Mouse (Mus musculus): ENCODE measurements at regions not wholly inside any gene's neighbourhood (a gene's known extent, or its start where the extent isn't known, plus 50 kb on each side); places are given as distances from the start of the nearest gene placed in this dataset.

DNA sequence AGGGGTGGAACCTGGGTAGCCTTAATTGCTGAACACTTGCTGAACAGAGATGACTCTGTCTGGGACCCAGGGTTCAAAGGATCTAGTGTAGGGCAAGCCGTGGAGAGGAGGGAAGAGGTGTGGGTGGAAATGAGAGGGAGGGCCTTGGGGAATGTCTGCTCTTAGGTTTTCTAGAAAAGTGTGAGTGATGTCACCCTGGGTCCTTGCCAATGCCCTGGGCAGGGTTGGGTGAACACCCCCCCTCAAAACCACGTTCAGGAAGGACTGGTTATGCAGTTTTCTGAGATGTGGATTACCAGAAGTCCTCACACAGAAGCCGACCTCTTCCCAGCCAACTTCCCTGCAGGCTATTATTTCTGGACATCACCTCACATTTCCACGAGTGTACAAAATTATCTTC lies 252.4 kb upstream of the Habp2 start:
- Histone ChIP-seq H3K79me2 (ENCODE audit: control insufficient read depth, insufficient read depth) (no peaks in the 10 kb centered on the region), H3K36me3 (ENCODE audit: control insufficient read depth, insufficient read depth) (no peaks in the 10 kb centered on the region), H3ac (ENCODE audit: control insufficient read depth, insufficient read length) (no peak overlapping the region), H3K4me2 (ENCODE audit: low read depth) (no peak overlapping the region), H3K4me3 (no peak overlapping the region), H3K27me3 (ENCODE audit: control insufficient read depth, insufficient read depth, insufficient read length) (no peaks in the 10 kb centered on the region)
- TF ChIP-seq TCF12 (IDR thresholded peaks at IDR 0.05; ENCODE audit: insufficient read depth, poor library complexity, severe bottlenecking) (no peak), USF1 (IDR thresholded peaks at IDR 0.05; ENCODE audit: low read depth) (no peak), MYOG (IDR thresholded peaks at IDR 0.05; ENCODE audit: control insufficient read depth in 1 of 3, insufficient read depth in 1 of 3, insufficient read length in 2 of 3, low read depth in 2 of 3) (no peak), POLR2A (IDR thresholded peaks at IDR 0.05; ENCODE audit: insufficient read length, low read depth) (no peak), SRF (IDR thresholded peaks at IDR 0.05; ENCODE audit: control insufficient read depth, insufficient read length, low read depth) (no peak), E2F4 (IDR thresholded peaks at IDR 0.05; ENCODE audit: insufficient read depth) (no peak), MYOD1 (IDR thresholded peaks at IDR 0.05; ENCODE audit: control insufficient read depth in 1 of 3, insufficient read length in 2 of 3, low read depth in 2 of 3) (no peak), CEBPB (IDR thresholded peaks at IDR 0.05; ENCODE audit: insufficient read depth, poor library complexity, severe bottlenecking) (no peak), MAX (IDR thresholded peaks at IDR 0.05; ENCODE audit: low read depth) (no peak), TCF3 (IDR thresholded peaks at IDR 0.05; ENCODE audit: insufficient read length, low read depth) (no peak), POLR2AphosphoS2 (IDR thresholded peaks at IDR 0.05; ENCODE audit: insufficient read length, low read depth) (no peak), REST (IDR thresholded peaks at IDR 0.05; ENCODE audit: insufficient read depth, insufficient read length) (no peak)

DNA sequence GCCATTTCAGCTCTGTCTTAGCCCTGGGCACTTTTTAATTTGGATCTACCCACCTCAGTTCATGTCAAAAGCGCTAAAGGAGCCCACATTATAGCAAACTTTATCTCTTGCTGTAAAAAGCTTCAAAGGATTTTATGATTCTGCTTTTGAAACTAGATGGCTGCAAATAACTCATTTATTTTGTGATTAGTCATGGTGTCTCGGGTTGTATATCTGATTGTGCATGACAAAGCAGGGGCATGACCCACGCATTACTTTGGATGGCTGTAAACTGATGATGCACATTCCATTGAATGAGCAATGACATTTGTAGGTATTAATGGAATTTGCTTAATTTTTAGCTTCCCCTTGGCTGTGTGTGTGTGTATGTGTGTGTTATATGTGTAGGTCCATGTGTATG lies 249.4 kb upstream of the Habp2 start:
- TF ChIP-seq MAX (IDR thresholded peaks at IDR 0.05; ENCODE audit: low read depth) (no peak), MYOG (IDR thresholded peaks at IDR 0.05; ENCODE audit: control insufficient read depth in 1 of 3, insufficient read depth in 1 of 3, insufficient read length in 2 of 3, low read depth in 2 of 3) (no peak), USF1 (IDR thresholded peaks at IDR 0.05; ENCODE audit: low read depth) (no peak), SRF (IDR thresholded peaks at IDR 0.05; ENCODE audit: control insufficient read depth, insufficient read length, low read depth) (no peak), E2F4 (IDR thresholded peaks at IDR 0.05; ENCODE audit: insufficient read depth) (no peak), MYOD1 (IDR thresholded peaks at IDR 0.05; ENCODE audit: control insufficient read depth in 1 of 3, insufficient read length in 2 of 3, low read depth in 2 of 3) (no peak), TCF3 (IDR thresholded peaks at IDR 0.05; ENCODE audit: insufficient read length, low read depth) (no peak), CEBPB (IDR thresholded peaks at IDR 0.05; ENCODE audit: insufficient read depth, poor library complexity, severe bottlenecking) (no peak), TCF12 (IDR thresholded peaks at IDR 0.05; ENCODE audit: insufficient read depth, poor library complexity, severe bottlenecking) (no peak), REST (IDR thresholded peaks at IDR 0.05; ENCODE audit: insufficient read depth, insufficient read length) (no peak), POLR2A (IDR thresholded peaks at IDR 0.05; ENCODE audit: insufficient read length, low read depth) (no peak), POLR2AphosphoS2 (IDR thresholded peaks at IDR 0.05; ENCODE audit: insufficient read length, low read depth) (no peak)
- no peak overlapping the region for H3K4me3 ChIP-seq
- no peaks in the 10 kb centered on the region for H3K79me2 ChIP-seq (ENCODE audit: control insufficient read depth, insufficient read depth)
- no peaks in the 10 kb centered on the region for H3K36me3 ChIP-seq (ENCODE audit: control insufficient read depth, insufficient read depth)
- no peaks in the 10 kb centered on the region for H3K27me3 ChIP-seq (ENCODE audit: control insufficient read depth, insufficient read depth, insufficient read length)
- H3K4me2 ChIP-seq (ENCODE audit: low read depth): peak overlapping the region; percentile 0
- no peak overlapping the region for H3ac ChIP-seq (ENCODE audit: control insufficient read depth, insufficient read length)

- no peak for TF ChIP-seq POLR2AphosphoS2 (IDR thresholded peaks at IDR 0.05; ENCODE audit: insufficient read length, low read depth)
- TF ChIP-seq MYOG (IDR thresholded peaks at IDR 0.05; ENCODE audit: control insufficient read depth in 1 of 3, insufficient read depth in 1 of 3, insufficient read length in 2 of 3, low read depth in 2 of 3): no peak
- TF ChIP-seq TCF12 (IDR thresholded peaks at IDR 0.05; ENCODE audit: insufficient read depth, poor library complexity, severe bottlenecking): no peak
- no peak for TF ChIP-seq REST (IDR thresholded peaks at IDR 0.05; ENCODE audit: insufficient read depth, insufficient read length)
- no peak for TF ChIP-seq SRF (IDR thresholded peaks at IDR 0.05; ENCODE audit: control insufficient read depth, insufficient read length, low read depth)
- TF ChIP-seq CEBPB (IDR thresholded peaks at IDR 0.05; ENCODE audit: insufficient read depth, poor library complexity, severe bottlenecking): no peak
- TF ChIP-seq POLR2A (IDR thresholded peaks at IDR 0.05; ENCODE audit: insufficient read length, low read depth): no peak
- TF ChIP-seq MYOD1 (IDR thresholded peaks at IDR 0.05; ENCODE audit: control insufficient read depth in 1 of 3, insufficient read length in 2 of 3, low read depth in 2 of 3): no peak
- no peak for TF ChIP-seq TCF3 (IDR thresholded peaks at IDR 0.05; ENCODE audit: insufficient read length, low read depth)
- TF ChIP-seq E2F4 (IDR thresholded peaks at IDR 0.05; ENCODE audit: insufficient read depth): no peak
- no peak for TF ChIP-seq USF1 (IDR thresholded peaks at IDR 0.05; ENCODE audit: low read depth)
- H3K4me3 ChIP-seq: no peak overlapping the region
These were observed 247.6 kb upstream of the Habp2 start for GRCm38 (mm10) chr19:56039091-56040004.

GRCm38 (mm10) chr19:56041930-56042329 lies 245.0 kb upstream of the Habp2 start:
- Histone ChIP-seq H3K4me3 (no peak overlapping the region), H3K79me2 (ENCODE audit: control insufficient read depth, insufficient read depth) (no peaks in the 10 kb centered on the region), H3K4me2 (ENCODE audit: low read depth) (no peak overlapping the region), H3ac (ENCODE audit: control insufficient read depth, insufficient read length) (no peak overlapping the region), H3K36me3 (ENCODE audit: control insufficient read depth, insufficient read depth) (no peaks in the 10 kb centered on the region), H3K27me3 (ENCODE audit: control insufficient read depth, insufficient read depth, insufficient read length) (no peaks in the 10 kb centered on the region)
- TF ChIP-seq REST (IDR thresholded peaks at IDR 0.05; ENCODE audit: insufficient read depth, insufficient read length) (no peak), MYOD1 (IDR thresholded peaks at IDR 0.05; ENCODE audit: control insufficient read depth in 1 of 3, insufficient read length in 2 of 3, low read depth in 2 of 3) (peak; percentile 44 to 86 (median 76)), MYOG (IDR thresholded peaks at IDR 0.05; ENCODE audit: control insufficient read depth in 1 of 3, insufficient read depth in 1 of 3, insufficient read length in 2 of 3, low read depth in 2 of 3) (peak in 1 of 3 experiments; percentile 52), POLR2AphosphoS2 (IDR thresholded peaks at IDR 0.05; ENCODE audit: insufficient read length, low read depth) (no peak), CEBPB (IDR thresholded peaks at IDR 0.05; ENCODE audit: insufficient read depth, poor library complexity, severe bottlenecking) (no peak)

More at GRCm38 (mm10) chr19:56039091-56040004, 247.6 kb upstream of the Habp2 start:
- H3K27me3 ChIP-seq (ENCODE audit: control insufficient read depth, insufficient read depth, insufficient read length): no peaks in the 10 kb centered on the region
- no peak overlapping the region for H3K4me2 ChIP-seq (ENCODE audit: low read depth)
- H3ac ChIP-seq (ENCODE audit: control insufficient read depth, insufficient read length): no peak overlapping the region
- H3K36me3 ChIP-seq (ENCODE audit: control insufficient read depth, insufficient read depth): no peaks in the 10 kb centered on the region
- H3K79me2 ChIP-seq (ENCODE audit: control insufficient read depth, insufficient read depth): no peaks in the 10 kb centered on the region

Measured in myocyte (in vitro differentiated cells).